Mouse (Mus musculus) MEL (cell line): ENCODE data around the gene Cltb. TPM values are rescaled to one million over a fixed set of nuclear protein-coding genes. Genes with fewer than 3 reads are reported as not detected.
A peak's percentile ranks its signal among the peaks of the same experiment; 100 is the strongest.

Experiments used
- DNase-seq: peaks from one replicate; pipeline ENCODE4 v3.0.0; 2011; ENCODE audit warnings: low read depth, low spot score
- H3K27ac ChIP-seq: 2 replicates; pipeline ENCODE4 v1.5.1; 2012; ENCODE audit warnings: low read depth, mild to moderate bottlenecking, control low read depth, low read length, moderate library complexity; ENCODE audit not compliant: control insufficient read depth
- H3K27me3 ChIP-seq, 2 experiments: fragments of 150-350 bp in 1 of 2; sonication (generic) in 1 of 2; 2 replicates each; pipeline ENCODE4 v1.6.1; 2012; ENCODE audit warnings: low read length in 2 of 2, mild to moderate bottlenecking in 2 of 2, improper control_type of control experiment in 1 of 2, moderate library complexity in 1 of 2; ENCODE audit not compliant: insufficient read depth in 2 of 2, control insufficient read depth in 1 of 2
- H3K36me3 ChIP-seq, 2 experiments: 2 replicates each; pipeline ENCODE4 v1.6.1; 2012 to 2014; ENCODE audit warnings: low read length in 2 of 2, improper control_type of control experiment in 1 of 2, inconsistent platforms in 1 of 2, mild to moderate bottlenecking in 1 of 2; ENCODE audit not compliant: insufficient read depth in 2 of 2, control insufficient read depth in 1 of 2
- H3K4me1 ChIP-seq, 2 experiments: fragments of 150-350 bp in 1 of 2; sonication (generic) in 1 of 2; 2 replicates each; pipeline ENCODE4 v1.6.1; 2012; ENCODE audit warnings: low read length in 2 of 2, improper control_type of control experiment in 1 of 2, mild to moderate bottlenecking in 1 of 2; ENCODE audit not compliant: insufficient read depth in 2 of 2, control insufficient read depth in 1 of 2
- H3K4me3 ChIP-seq, 2 experiments: fragments of 150-350 bp in 1 of 2; sonication (generic) in 1 of 2; 2 replicates each; pipeline ENCODE4 v1.5.1; 2012; ENCODE audit warnings: low read depth in 2 of 2, low read length in 2 of 2, mild to moderate bottlenecking in 2 of 2, moderate library complexity in 2 of 2, control low read depth in 1 of 2, improper control_type of control experiment in 1 of 2; ENCODE audit not compliant: control insufficient read depth in 1 of 2, insufficient read depth in 1 of 2
- H3K79me2 ChIP-seq: 2 replicates; pipeline ENCODE4 v1.6.1; 2012; ENCODE audit warnings: mild to moderate bottlenecking, low read length, moderate library complexity; ENCODE audit not compliant: control insufficient read depth, poor library complexity, insufficient read depth
- H3K9ac ChIP-seq: 2 replicates; pipeline ENCODE4 v1.6.1; 2012; ENCODE audit warnings: low read depth, mild to moderate bottlenecking, control low read depth, low read length, moderate library complexity; ENCODE audit not compliant: control insufficient read depth, poor library complexity, severe bottlenecking
- H3K9me3 ChIP-seq: fragments of 150-350 bp; sonication (generic); replicated peaks from 2 replicates; pipeline ENCODE4 v1.6.1; 2012; ENCODE audit warnings: mild to moderate bottlenecking, low read length, improper control_type of control experiment, moderate library complexity; ENCODE audit not compliant: insufficient read depth
- CHD1 ChIP-seq: IDR thresholded peaks from 2 replicates; pipeline ENCODE4 v1.6.1; 2012; ENCODE audit warnings: low read depth, mild to moderate bottlenecking, inconsistent platforms, low read length, improper control_type of control experiment
- ELF1 ChIP-seq: IDR thresholded peaks from 2 replicates; pipeline ENCODE4 v1.6.1; 2014; ENCODE audit warnings: low read depth, mild to moderate bottlenecking, inconsistent platforms, low read length, improper control_type of control experiment, moderate library complexity
- EP300 ChIP-seq, 2 experiments: IDR thresholded peaks; 2 replicates each; pipeline ENCODE4 v1.6.1; 2011; ENCODE audit warnings: improper control_type of control experiment in 2 of 2, low read length in 2 of 2, low read depth in 1 of 2, mild to moderate bottlenecking in 1 of 2
- ETS1 ChIP-seq: IDR thresholded peaks from 2 replicates; pipeline ENCODE4 v1.6.1; 2012; ENCODE audit warnings: low read depth, mild to moderate bottlenecking, inconsistent platforms, low read length, improper control_type of control experiment, moderate library complexity
- HCFC1 ChIP-seq: IDR thresholded peaks from 2 replicates; pipeline ENCODE4 v1.6.1; 2012; ENCODE audit warnings: low read depth, mild to moderate bottlenecking, inconsistent platforms, low read length, improper control_type of control experiment, moderate library complexity
- KAT2A ChIP-seq: conservative IDR thresholded peaks from 2 replicates; pipeline ENCODE4 v1.6.1; 2012; ENCODE audit warnings: low read depth, low read length, improper control_type of control experiment, inconsistent platforms
- MAX ChIP-seq: IDR thresholded peaks from 2 replicates; pipeline ENCODE4 v1.6.1; 2011; ENCODE audit warnings: low read length, improper control_type of control experiment
- MAZ ChIP-seq: IDR thresholded peaks from 2 replicates; pipeline ENCODE4 v1.6.1; 2012; ENCODE audit warnings: low read depth, mild to moderate bottlenecking, inconsistent platforms, low read length, improper control_type of control experiment
- MXI1 ChIP-seq: IDR thresholded peaks from 2 replicates; pipeline ENCODE4 v1.6.1; 2011; ENCODE audit warnings: mild to moderate bottlenecking, low read depth, low read length, improper control_type of control experiment
- MYB ChIP-seq: IDR thresholded peaks from 2 replicates; pipeline ENCODE4 v1.6.1; 2011; ENCODE audit warnings: mild to moderate bottlenecking, low read depth, low read length, improper control_type of control experiment
- NELFE ChIP-seq: IDR thresholded peaks from 2 replicates; pipeline ENCODE4 v1.6.1; 2011; ENCODE audit warnings: low read depth, low read length, improper control_type of control experiment
- POLR2A ChIP-seq, 2 experiments: IDR thresholded peaks; 2 replicates each; pipeline ENCODE4 v1.6.1; 2011 to 2012; ENCODE audit warnings: low read length in 2 of 2, mild to moderate bottlenecking in 2 of 2, control low read depth in 1 of 2, improper control_type of control experiment in 1 of 2, low read depth in 1 of 2, moderate library complexity in 1 of 2; ENCODE audit not compliant: control insufficient read depth in 1 of 2, insufficient read depth in 1 of 2, poor library complexity in 1 of 2
- RAD21 ChIP-seq: IDR thresholded peaks from 2 replicates; pipeline ENCODE4 v1.6.1; 2011; ENCODE audit warnings: mild to moderate bottlenecking, low read depth, low read length, improper control_type of control experiment
- RCOR1 ChIP-seq: IDR thresholded peaks from 2 replicates; pipeline ENCODE4 v1.6.1; 2012; ENCODE audit warnings: low read depth, mild to moderate bottlenecking, inconsistent platforms, low read length, improper control_type of control experiment
- SIN3A ChIP-seq: IDR thresholded peaks from 2 replicates; pipeline ENCODE4 v1.6.1; 2012; ENCODE audit warnings: low read length, improper control_type of control experiment, inconsistent platforms
- TAL1 ChIP-seq: IDR thresholded peaks from 2 replicates; pipeline ENCODE4 v1.6.1; 2012; ENCODE audit warnings: mild to moderate bottlenecking, inconsistent platforms, low read length, moderate library complexity, mixed read lengths
- TBP ChIP-seq: IDR thresholded peaks from 2 replicates; pipeline ENCODE4 v1.8.0; 2011; ENCODE audit warnings: low read depth, low read length, improper control_type of control experiment
- TCF12 ChIP-seq: IDR thresholded peaks from 2 replicates; pipeline ENCODE4 v1.6.1; 2014; ENCODE audit warnings: low read depth, mild to moderate bottlenecking, inconsistent platforms, low read length, improper control_type of control experiment, moderate library complexity
- USF2 ChIP-seq, 2 experiments: IDR thresholded peaks; 2 replicates each; pipeline ENCODE4 v1.6.1; 2011 to 2012; ENCODE audit warnings: improper control_type of control experiment in 2 of 2, low read length in 2 of 2, borderline replicate concordance in 1 of 2, inconsistent platforms in 1 of 2, low read depth in 1 of 2, mild to moderate bottlenecking in 1 of 2; ENCODE audit not compliant: insufficient read depth in 1 of 2
- ZMIZ1 ChIP-seq: IDR thresholded peaks from 2 replicates; pipeline ENCODE4 v1.6.1; 2012; ENCODE audit warnings: low read depth, mild to moderate bottlenecking, inconsistent platforms, low read length, improper control_type of control experiment, moderate library complexity
- polyA plus RNA-seq, 2 experiments: library from polyadenylated mRNA; stranded (reverse) in 1 of 2; unstranded in 1 of 2; fragments of >175 nt in 1 of 2; fragments of >200 nt in 1 of 2; gene quantifications; 2 replicates each; pipeline versions ENCODE4 v1.2.1 to v1.2.4; 2012; ENCODE audit warnings: low replicate concordance in 2 of 2, low read depth in 1 of 2; ENCODE audit not compliant: insufficient read length in 2 of 2, insufficient read depth in 1 of 2, missing spikeins in 1 of 2
- total RNA-seq: library from RNA; depleted of rRNA; stranded (reverse); fragments of 300-350 nt; gene quantifications from 2 replicates; pipeline ENCODE4 v1.2.3, GENCODE M21; 2012; rRNA removed

Gene Cltb
- total RNA-seq (23.5 and 25.0 TPM in 2 replicates), polyA plus RNA-seq (10 to 100 TPM in 1 of 2 experiments, not detected in 1; 59.9 TPM)

DNA sequence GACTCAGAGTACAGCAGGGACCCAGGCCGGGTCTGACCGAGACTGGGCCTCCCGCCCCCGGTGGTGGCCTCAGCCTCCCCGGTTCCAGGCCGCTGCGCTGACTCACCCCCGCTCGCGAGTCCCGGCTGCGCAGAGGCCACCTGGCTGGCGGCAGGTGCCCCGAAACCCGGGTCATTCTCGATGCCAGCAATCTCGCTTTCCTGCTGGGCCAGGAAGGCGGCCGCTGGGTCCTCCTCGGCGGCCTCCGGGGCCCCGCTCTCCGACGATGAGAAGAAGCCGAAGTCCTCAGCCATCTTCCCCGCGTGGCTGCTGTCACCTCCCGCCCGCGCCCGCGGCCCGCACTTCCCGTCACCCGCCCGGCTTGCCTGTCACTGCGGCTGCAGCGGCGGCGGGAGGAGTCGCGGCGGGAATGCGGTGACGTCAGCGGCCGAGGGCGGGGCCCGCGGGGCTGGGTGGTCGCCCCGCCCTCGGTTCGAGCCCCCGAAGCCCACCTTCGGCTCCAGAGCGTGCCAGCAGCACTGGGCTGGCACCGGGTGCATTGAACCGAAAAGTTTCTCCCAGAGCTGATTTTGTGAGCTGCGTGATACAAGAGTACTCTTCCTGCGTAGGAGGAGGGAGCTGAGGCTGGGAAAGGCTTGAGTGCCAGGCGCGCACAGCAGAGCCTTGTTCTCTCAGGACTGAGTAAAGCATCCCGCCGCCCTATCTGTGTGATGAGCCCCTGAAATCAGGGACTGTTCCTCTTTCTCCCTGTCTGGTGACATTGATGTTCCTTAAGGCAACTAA, at the start of gene Cltb:
TSS of gene Cltb (minus strand) at position 373 of the 783 bp plus-strand sequence.
- Histone ChIP-seq H3K36me3 (no peaks in the 10 kb centered on the region), H3K4me1 (peaks cover 0 to 5% of the 10 kb centered on the region in 2 experiments; a peak in 2 of 4 replicates), H3K27me3 (no peaks in the 10 kb centered on the region), H3K9ac (peak within 1 kb of the TSS; percentile 78), H3K79me2 (peaks cover 3% of the 10 kb centered on the region; the same call in 1 of the 2 replicates), H3K4me3 (peak within 1 kb of the TSS; percentile 73 to 87), H3K9me3 (no peaks in the 10 kb centered on the region), H3K27ac (no peak within 1 kb of the TSS)
- TF ChIP-seq CHD1 = no peak
- TF ChIP-seq RAD21 = no peak
- TF ChIP-seq POLR2A (IDR thresholded peaks at IDR 0.05; ENCODE audit: control insufficient read depth in 1 of 2, insufficient read depth in 1 of 2, low read depth in 1 of 2, low read length in 2 of 2, poor library complexity in 1 of 2) = peak; percentile 42 to 60; a peak in 1 of 4 replicates
- TF ChIP-seq MAX = no peak
- TF ChIP-seq ZMIZ1 = no peak
- TF ChIP-seq NELFE = peak; percentile 59
- TF ChIP-seq USF2 (IDR thresholded peaks at IDR 0.05; ENCODE audit: borderline replicate concordance in 1 of 2, insufficient read depth in 1 of 2, low read depth in 1 of 2, low read length in 2 of 2) = no peak
- TF ChIP-seq TAL1 = no peak
- peak; percentile 51; the same call in 1 of the 2 replicates for TF ChIP-seq MXI1
- TF ChIP-seq SIN3A = peak; percentile 45; the same call in 1 of the 2 replicates
- TF ChIP-seq TBP = no peak
- peak; percentile 53; the same call in 1 of the 2 replicates for TF ChIP-seq RCOR1
- no peak for TF ChIP-seq TCF12
- 0 out of 2 replicates have a peak, but pooled peaks have one; percentile 46 for TF ChIP-seq HCFC1
- no peak for TF ChIP-seq ELF1
- TF ChIP-seq EP300 (IDR thresholded peaks at IDR 0.05; ENCODE audit: low read depth in 1 of 2, low read length in 2 of 2) = no peak
- no peak for TF ChIP-seq KAT2A
- TF ChIP-seq MAZ = peak; percentile 20; the same call in 1 of the 2 replicates
- TF ChIP-seq ETS1 = 0 out of 2 replicates have a peak, but pooled peaks have one; percentile 12
- TF ChIP-seq MYB = no peak
- DNase-seq = peak; percentile 80
